Mouse (Mus musculus): ENCODE measurements around the gene Tmem130. TPM values are rescaled to one million over a fixed set of nuclear protein-coding genes. Genes with fewer than 3 reads are reported as not detected.

The Tmem130 gene
- polyA plus RNA-seq, 1 experiment: 0.99 TPM

DNA sequence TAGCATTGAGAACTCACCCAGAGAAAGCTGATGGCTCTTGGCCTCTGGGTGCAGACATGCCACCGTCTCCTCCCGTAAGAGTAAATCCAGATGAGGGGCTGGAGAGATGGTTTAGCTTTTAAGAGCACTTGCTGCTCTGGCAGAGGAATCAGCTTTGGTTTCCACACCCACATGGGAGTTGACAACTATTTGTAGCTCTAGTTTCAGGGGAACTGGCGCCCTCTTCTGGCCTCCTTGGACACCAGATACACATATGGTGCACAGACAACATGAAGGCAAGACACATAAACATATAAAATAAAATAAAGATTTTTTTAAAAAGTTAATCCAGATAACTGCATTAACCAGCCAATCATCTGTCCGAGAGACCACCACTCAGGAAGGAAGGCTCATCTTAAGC lies 67.5 kb downstream of the Tmem130 start:
- Histone ChIP-seq H3K4me3 (ENCODE audit: low read depth, low read length) (no peak overlapping the region), H3K27me3 (ENCODE audit: control insufficient read depth, insufficient read depth, low read length) (no peaks in the 10 kb centered on the region), H3K4me1 (ENCODE audit: control insufficient read depth, insufficient read depth, insufficient read length, low read length) (no peaks in the 10 kb centered on the region), H3K36me3 (ENCODE audit: control insufficient read depth, insufficient read depth, low read length) (no peaks in the 10 kb centered on the region), H3K27ac (ENCODE audit: insufficient read depth, low read depth, low read length) (no peak overlapping the region)
- no peak for TF ChIP-seq POLR2A (IDR thresholded peaks at IDR 0.05; ENCODE audit: low read depth, low read length)
- no peak; the same call in 1 of the 2 replicates for TF ChIP-seq CTCF (IDR thresholded peaks at IDR 0.05; ENCODE audit: extremely low read depth, insufficient read length, insufficient replicate concordance, low read depth, low read length)
- WGBS: 73% methylated on average over 4 of the region's 4 CpGs

- no peak for TF ChIP-seq POLR2A (IDR thresholded peaks at IDR 0.05; ENCODE audit: low read depth, low read length)
- Histone ChIP-seq H3K27ac (ENCODE audit: insufficient read depth, low read depth, low read length) (no peak overlapping the region), H3K4me3 (ENCODE audit: low read depth, low read length) (no peak overlapping the region), H3K36me3 (ENCODE audit: control insufficient read depth, insufficient read depth, low read length) (no peaks in the 10 kb centered on the region), H3K27me3 (ENCODE audit: control insufficient read depth, insufficient read depth, low read length) (no peaks in the 10 kb centered on the region), H3K4me1 (ENCODE audit: control insufficient read depth, insufficient read depth, insufficient read length, low read length) (no peaks in the 10 kb centered on the region)
- WGBS: 73% methylated on average over 4 of the region's 4 CpGs
Measured at GRCm38 (mm10) chr5:144691421-144691820, 70.2 kb downstream of the Tmem130 start.

DNA sequence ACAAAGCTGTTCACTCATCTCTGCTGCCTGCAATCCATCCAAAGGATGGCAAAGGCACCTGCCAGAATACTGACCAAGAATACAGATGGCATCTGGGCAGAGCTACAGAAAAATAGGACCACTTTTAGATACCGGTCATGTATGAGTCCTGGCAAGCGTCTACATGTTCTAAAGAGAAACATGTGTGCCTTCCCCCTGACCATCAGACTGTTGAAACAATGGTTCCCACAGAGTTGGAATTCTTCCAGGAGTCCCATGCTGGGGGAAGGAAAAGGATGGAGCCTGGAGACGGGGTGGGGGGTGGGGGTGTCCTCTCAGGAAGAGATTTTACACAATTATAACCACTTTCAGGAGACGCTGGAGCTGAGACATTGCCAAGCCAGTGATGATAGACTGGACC lies 73.2 kb downstream of the Tmem130 start:
- no peak overlapping the region for H3K27ac ChIP-seq (ENCODE audit: insufficient read depth, low read depth, low read length)
- no peaks in the 10 kb centered on the region for H3K27me3 ChIP-seq (ENCODE audit: control insufficient read depth, insufficient read depth, low read length)
- no peak overlapping the region for H3K4me3 ChIP-seq (ENCODE audit: low read depth, low read length)
- TF ChIP-seq CTCF (IDR thresholded peaks at IDR 0.05; ENCODE audit: extremely low read depth, insufficient read length, insufficient replicate concordance, low read depth, low read length): no peak
- 62% methylated on average over 4 of the region's 4 CpGs for WGBS
- H3K4me1 ChIP-seq (ENCODE audit: control insufficient read depth, insufficient read depth, insufficient read length, low read length): no peaks in the 10 kb centered on the region
- H3K36me3 ChIP-seq (ENCODE audit: control insufficient read depth, insufficient read depth, low read length): no peaks in the 10 kb centered on the region

Other genes with a start within 250 kb of the Tmem130 start
- gene Nptx2, start 215.9 kb downstream of the Tmem130 start, polyA plus RNA-seq (2012; rRNA removed): 3.2 and 5.3 TPM in 2 replicates
- gene Trrap, start 5.9 kb upstream of the Tmem130 start, polyA plus RNA-seq (2012; rRNA removed): 27.9 and 60.3 TPM in 2 replicates
- gene Smurf1, start 204.0 kb upstream of the Tmem130 start, polyA plus RNA-seq (2012; rRNA removed): 12.0 and 19.5 TPM in 2 replicates

Measured in small intestine, adult 2 months (tissue).